Mouse (Mus musculus) cerebellum, adult (tissue): ENCODE data around the gene Ccng1.
A peak's percentile ranks its signal among the peaks of the same experiment; 100 is the strongest.

Experiments used
- ATAC-seq: cut with Nextera tagmentation; 2 replicates; pipeline ENCODE4 v1.9.2; 2017; ENCODE audit warnings: mild to moderate bottlenecking, moderate library complexity, mixed read lengths; ENCODE audit not compliant: insufficient number of reproducible peaks, low FRiP score, low TSS enrichment

The Ccng1 gene

DNA sequence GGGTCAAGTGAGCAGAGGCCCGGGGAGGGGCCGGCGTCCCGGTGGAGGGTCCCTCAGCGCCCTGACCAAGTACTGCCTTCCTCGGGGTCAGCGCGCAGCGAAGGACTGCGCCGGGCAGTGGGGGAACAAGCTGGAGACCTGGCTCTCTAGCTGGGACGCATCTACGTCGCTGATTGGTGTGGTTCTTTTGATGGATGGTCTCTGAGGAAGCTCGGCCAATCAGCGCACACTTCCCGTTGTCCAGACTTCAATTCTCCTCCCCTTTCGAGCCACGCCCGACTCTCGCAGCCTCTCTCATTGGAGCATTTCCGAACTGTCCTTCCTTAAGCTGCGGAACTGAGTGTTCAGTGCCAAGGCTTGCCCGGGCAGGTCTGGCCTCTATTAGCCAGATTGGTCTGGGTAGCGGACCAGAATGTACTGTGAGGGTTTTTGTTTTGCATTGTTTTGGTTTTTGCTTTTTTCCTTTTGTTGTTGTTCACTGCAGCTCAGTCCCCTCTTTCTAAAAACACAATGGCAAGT is at the start of gene Ccng1:
Ccng1 (minus strand) TSS at position 203 of the 519 bp plus-strand sequence.
- peak; percentile 100 for ATAC-seq

DNA sequence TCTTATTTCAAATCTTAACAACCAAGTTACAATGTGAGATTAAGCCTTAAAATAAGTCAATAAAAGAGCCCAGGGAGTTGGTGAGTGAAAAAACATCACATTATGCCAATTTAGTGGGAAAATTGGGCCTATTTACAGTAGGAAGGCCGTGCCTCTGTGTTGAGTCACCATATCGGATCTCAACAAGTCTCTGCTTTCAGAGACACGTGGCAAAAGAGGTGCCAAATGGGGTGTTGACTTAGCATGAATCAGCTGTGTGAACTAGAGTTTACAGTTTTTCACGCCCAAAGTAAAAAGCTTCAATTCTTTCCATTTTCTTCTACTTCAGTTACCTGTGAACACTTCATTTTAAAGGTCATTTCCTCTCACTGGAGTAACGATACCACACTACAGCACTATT is 35.2 kb upstream of the Ccng1 start:
- ATAC-seq, result no peak

DNA sequence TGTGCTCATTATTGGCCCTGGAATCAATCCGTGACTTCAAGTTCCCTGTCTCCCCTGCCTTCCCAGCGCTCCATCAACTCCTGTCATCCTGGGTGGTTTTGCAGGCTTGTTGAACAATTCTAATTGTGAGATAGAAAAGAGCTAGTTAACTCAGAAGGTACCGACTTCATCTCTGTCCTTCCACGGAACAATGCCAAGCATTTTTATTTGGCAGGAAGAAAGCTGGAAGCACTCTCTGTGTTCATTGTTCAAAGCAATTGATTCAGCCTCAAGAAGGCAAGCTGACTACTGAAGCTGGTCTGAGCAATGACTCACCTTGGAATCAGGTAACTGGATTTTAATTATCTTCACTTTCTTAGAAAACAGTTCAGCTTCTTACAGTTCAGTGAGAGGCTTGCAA is 34.6 kb upstream of the Ccng1 start:
- no peak for ATAC-seq

DNA sequence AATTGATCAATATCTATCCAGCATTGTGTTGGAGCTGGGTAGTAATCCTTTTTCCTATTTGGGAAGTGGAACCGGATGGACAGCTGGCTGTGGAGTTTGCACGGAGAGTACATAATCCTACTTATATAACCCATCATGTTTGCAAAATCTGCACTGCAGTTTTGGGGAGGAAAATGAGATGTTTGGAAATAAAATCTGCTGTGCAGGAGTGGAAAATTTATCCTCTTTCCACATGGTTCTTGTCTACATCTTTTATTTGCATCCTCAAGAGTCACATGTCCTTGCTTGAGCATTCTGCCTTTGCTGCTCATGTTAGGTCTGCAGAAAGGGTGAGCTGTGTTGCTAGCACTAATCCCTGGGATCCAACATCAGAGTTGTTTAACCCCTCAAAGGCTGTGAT is 31.8 kb upstream of the Ccng1 start:
- ATAC-seq, result no peak

DNA sequence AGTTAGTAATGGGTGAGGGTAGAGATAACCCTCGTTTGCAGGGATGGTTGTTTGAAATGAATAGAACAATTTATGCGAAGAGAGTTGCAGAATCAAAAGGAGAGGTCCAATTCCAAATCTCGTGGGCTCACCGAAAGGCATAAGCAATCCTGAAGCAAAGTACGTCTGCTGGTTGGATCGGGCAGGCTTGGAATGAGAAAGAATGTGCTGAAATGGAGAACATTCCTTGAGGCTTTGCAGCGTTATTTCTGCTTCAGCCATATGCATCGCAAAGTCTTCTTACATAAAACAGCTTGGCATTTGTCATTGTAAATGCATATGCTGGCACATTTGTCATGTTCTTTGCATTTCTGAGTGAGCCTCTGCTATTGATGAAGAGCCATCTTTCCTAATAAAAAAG is 29.2 kb upstream of the Ccng1 start:
- ATAC-seq, result no peak

DNA sequence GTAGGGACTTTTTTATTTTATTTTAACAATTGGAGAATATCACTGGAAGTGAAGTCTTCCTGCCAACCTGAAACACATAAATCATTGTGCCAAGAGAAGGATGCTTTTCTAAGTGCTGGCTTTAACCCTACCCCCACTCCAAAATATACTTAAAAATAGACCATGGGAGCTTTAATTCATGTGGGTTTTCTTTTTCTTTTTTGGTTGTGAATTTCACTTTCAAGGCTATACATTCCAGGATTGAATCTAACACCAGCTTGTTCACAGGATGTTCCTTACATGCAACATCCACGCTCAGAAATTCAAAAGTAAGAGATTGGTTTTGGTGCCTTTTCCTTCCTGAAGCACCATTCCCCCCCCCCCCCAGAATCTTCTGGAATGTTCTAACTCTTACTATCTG is 28.2 kb upstream of the Ccng1 start:
- no peak for ATAC-seq

DNA sequence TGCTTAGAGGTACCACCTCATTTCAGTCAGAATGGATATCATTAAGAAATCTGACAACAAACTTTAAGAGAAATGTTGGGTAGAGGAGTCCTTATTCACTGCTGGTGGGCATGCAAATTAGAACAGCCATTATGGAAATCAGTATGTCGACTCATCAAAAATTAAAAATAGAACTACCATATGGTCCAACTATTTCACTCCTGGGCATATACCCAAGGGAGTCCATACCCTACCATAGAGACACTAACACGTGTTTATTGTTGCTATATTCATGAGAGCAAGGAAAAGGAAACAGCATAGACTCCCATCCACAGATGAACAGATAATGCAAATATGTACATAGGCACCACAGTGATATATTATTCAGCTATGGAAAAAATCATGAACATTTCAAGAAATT is 26.7 kb upstream of the Ccng1 start:
- no peak for ATAC-seq

DNA sequence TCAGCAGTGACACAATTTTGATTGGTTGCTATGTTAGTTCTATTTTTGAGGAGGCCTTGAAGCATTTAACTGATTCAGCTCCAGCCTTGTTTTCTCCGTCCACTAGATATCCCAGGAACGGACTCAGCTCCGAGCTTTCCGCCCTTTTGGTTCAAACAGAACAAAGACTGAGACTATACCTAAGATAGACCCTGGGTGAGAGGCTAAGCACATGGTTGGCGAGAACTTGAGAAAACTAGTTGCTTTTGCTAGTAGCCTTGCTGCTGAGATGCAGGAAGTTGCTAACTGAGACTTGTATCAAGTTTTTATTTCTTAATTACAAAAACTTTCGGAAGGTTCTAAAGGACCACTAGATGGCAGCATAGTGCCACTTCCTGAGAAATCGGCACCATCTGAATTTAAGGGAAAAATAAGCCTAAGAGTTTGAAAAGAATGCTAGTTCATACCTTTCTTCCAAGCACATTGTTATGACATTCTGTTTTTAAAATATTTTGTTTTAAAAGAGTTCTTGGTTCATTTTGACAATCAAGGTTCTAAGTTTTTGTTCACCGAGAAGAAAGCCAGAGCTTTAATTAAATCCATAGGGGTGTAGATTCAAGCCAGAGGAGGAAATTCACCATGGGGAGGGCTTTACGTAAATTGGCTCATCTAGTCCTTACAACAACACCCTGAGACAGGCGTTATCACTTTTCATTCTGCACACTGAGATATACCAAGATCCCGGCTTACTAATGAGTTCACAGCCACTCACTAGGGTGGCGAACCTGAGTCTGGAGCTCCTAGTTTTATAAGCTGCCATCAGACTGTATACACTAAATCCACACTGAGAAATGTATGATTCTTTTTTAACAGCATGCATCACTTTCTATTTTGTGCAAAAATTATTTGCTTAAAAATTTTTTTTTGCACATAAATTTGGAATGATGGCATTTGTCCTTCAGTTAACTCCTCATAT is 20.5 kb upstream of the Ccng1 start:
- ATAC-seq, result no peak

DNA sequence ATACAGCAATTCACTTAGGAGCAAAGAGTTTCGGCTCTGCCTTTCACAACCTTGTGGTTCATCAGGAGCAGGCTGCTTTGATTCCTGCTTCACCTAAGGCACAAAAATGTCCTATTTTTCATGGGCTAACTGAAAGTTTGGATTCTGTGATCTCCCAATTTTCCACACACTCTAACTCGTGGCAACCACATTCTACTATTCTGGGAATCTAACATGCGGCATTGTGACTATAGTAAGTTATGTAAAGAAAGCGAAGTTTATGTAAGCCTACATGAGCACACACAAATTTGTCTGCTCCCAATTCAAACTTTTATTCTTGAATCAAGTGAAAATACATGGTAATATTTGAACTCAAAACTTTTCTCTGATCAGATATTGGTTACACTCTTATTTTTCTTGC is 9.6 kb upstream of the Ccng1 start:
- no peak for ATAC-seq

DNA sequence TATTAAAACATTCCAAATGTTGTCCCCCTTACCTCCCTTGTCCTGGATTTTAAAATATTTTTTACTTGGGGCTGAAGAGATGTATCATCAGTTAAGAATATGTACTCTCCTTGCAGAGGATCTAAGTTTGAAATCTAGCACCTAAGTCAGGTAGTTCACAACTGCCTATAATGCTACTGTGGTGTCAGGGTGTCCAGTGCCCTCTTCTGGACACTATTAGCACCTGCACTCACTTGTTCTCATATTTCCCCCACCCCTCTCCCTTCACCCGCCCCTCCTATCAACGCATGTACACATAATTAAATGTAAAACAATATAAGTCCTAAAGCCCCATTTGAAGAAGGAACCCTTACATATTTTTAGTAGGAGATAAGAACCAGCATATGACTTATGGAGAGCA is 8.3 kb upstream of the Ccng1 start:
- ATAC-seq, result no peak

DNA sequence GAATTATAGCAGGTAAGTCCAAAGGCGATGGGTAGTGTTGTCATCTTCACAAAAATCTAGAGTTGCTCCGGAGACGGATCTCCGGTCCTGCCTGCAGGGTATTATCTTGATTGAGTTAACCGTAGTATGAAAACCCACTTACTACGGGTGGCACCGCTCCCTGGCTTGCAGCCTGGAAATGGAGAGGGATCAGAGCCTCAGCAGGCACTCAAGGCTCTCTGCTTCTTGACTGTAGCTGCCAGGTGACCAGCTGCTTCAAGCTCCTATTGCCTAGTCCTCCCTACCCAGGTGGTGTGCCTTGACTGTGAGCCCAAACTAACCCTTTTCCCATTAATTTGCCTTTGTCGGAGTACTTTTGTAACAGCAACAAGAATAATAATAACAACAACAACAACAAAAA is 4.8 kb upstream of the Ccng1 start:
- no peak for ATAC-seq

DNA sequence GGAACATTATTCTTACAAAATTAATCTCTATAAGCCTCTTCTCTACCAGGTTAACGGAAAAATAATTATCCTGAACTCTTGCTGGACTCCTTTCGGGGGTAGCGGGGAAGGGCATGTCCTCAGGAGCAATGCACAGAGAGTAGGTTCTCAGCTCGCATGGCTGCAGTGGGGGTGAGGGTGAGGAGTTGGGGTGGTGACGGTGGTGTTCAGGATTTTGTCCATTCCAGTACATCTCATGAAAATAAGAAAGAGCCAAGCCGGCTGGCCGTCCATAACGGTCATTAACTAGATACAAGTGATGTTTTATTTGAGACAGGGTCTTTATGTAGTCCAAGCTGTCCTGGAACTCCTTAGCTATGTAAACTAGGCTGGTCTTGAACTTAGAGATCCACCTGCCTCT is 857 bp upstream of the Ccng1 start:
- no peak for ATAC-seq

DNA sequence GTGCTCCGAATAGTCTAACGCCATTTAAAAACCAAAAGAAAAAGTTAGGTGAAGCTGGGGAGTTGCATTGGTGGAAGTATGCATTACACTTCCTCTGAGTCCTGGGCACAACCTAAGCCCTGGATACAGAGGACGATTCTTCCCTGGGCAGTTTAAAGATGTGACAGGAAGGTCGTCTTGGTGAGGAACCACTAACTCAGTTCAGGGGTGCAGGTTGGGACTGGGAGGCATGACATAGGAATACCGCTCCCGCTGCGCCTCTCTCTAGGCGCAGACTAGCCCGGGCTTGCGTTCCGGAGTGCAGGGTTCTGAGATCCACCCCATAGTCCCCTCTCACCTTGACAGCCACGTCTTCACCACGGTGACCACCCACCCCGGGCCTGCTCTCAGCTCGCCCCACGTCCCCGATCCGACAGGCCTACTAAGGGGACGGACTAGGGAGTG is 425 bp downstream of the Ccng1 start:
- peak; percentile 60; the same call in 1 of the 2 replicates for ATAC-seq

DNA sequence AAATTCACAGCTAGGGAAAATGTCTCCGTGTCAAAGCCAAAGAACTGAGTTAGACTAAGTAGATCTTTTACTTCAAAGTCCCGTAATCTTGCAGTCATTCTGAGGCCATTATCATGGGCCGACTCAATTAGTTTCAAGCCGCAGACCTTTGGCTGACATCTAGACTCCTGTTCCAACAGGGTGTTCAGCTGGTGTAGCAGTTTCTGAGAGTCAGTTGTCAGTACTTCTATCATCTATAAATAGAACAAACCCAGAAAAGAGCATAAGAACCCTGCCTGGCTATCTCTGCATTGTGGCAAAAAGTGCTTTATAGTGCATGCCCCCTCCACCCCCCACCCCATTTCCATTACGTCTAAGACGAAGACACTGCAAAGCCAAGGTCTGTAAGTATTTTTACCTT is 1.3 kb downstream of the Ccng1 start:
- ATAC-seq, result no peak

DNA sequence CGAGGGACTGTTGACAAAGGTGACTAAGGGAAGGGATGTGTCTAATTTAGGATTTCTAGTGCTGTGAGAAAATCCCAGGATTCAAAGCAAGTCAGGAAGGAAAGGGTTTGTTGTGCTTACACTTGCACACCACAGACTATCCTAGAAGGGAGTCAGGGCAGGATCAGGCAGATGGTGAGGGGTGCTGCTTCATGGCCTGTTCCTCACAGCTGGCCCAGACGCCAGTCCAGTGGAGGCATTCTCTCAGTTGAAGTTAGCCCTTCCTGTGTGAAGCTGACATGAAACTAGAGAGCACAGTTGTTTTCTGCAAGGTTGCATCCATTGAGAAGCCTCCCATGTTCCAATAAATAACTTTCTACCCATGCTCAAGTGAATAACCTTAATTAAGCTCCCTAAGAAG is 7.4 kb downstream of the Ccng1 start:
- no peak for ATAC-seq

DNA sequence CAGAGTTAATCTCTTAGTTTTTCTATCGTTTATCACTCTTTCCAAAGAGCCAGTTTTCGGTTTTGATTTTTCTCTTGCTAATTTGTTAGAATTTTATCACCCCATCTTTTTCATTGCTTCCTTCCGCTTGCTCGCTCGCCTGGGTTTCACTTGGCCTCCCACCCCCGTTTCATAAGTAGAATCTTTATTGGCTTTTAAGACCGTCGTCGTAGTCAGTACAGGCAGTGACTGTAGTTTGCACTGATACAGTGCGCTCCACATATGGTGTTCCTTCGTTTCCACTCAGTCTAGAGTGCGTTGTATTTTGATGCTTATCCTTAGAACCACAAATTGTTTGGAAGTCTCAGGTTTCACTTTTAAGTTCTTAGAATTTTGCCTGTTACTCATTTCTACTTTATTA is 8.8 kb downstream of the Ccng1 start:
- ATAC-seq, result no peak

DNA sequence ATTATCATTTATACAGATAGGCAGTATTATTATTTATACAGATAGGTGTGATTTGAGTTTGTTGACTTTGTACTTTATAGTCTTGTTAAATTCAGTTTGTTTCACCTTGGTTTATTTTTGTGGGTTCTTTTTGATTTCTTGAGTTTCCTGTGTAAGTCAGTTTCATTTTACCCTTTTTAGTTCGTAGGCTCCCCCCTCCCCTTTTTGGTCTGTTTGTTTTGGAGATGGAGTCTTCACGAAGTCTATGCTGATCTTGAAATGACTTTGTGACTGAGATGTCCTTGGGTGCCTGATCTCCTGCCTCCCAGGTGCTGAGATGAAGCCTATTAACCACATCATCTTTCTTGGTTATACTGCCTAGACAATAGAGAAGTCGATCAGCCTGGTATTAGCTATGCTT is 10.8 kb downstream of the Ccng1 start:
- ATAC-seq, result no peak

DNA sequence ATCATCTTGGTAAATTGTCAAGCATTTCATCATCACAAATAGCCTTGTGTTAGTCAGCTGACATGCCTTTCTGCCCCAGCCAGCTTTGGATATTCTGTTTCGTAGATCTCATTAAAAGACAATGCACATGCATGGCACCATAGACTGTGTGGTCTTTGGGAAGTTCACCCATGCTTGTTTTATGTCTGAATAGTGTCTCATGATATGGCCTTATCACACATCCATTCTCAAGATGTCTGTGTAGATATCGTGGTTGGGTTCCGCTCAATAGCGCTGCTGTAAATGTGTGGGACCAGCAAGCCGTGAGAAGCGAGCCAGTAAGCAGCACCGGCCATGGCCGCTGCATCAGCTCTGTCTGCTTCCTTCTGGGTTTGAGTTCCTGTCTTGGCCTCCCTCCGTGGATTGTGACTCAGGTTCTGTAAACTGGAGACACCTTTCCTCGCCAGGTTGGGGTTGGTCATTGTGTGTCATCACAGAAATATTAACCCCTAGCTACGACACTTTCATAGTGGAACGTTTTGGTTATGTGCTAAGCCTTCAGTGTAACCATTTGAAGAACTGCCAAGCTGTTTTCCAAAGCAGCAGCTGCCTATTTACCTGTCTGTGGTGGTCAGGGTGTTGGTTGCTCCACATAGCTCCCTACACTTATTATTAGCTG is 13.4 kb downstream of the Ccng1 start:
- no peak for ATAC-seq

DNA sequence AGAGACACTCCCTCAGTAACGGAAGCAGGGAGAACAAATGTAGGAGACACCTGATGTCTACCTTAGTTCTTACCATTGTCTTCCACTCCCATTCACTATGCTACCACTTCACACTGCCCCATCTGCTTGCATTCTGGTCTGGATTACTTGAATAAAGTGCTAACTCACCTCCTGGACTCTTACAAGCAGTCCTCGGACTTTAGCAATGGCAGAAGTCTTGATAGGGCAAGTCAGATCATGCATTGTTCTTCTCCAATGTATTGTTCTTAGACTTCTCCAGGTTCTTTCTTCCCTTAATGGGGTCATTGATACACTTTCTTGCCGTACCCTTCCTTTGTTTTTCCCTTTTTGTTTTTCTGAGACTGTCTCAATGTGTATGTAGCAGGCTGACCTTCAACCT is 17.7 kb downstream of the Ccng1 start:
- no peak for ATAC-seq

DNA sequence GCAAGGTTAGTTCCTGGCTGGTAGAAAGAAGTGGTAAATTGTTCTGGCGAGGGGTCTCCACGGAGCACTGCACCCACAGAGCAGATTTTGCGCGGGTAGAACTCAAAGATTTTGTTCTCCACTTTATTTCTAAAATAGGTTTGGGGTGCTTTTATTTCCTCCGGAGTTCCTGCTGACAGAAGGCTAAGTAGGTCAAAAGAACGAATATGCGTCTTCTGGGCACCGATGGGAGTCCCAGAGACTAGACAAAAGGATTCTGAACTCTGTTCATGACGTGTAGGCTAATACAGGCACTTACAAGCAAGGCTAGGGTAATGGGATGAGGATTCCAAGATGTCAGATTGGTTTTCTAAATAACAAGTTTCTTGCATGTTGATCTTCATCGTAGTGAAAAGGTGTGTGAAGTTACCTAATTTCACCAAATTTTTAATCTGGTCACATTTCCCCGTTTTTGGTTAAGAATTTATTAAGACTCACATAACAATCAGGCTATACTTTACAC is 20.8 kb downstream of the Ccng1 start:
- ATAC-seq, result no peak
